Mouse (Mus musculus) olfactory bulb, adult 2 months (tissue): ENCODE measurements at regions not wholly inside any gene's neighbourhood (a gene's known extent, or its start where the extent isn't known, plus 50 kb on each side); places are given as distances from the start of the nearest gene placed in this dataset.

Experiments used
- H3K27ac ChIP-seq: fragments of 200-500 bp; 2 replicates; pipeline ENCODE4 v1.5.1; 2012; ENCODE audit warnings: low read depth, low read length; ENCODE audit not compliant: insufficient read depth
- H3K4me1 ChIP-seq: fragments of 200-500 bp; 2 replicates; pipeline ENCODE4 v1.6.1; 2012; ENCODE audit warnings: low read length; ENCODE audit not compliant: control insufficient read depth, insufficient read depth
- H3K4me3 ChIP-seq: fragments of 200-500 bp; 2 replicates; pipeline ENCODE4 v1.5.1; 2012; ENCODE audit warnings: mild to moderate bottlenecking, low read depth, low read length, moderate library complexity; ENCODE audit not compliant: insufficient read depth
- CTCF ChIP-seq: fragments of 200-500 bp; IDR thresholded peaks from 2 replicates; pipeline ENCODE4 v1.5.1; 2012; ENCODE audit warnings: low read depth, mild to moderate bottlenecking, low read length, moderate library complexity; ENCODE audit not compliant: insufficient read depth
- POLR2A ChIP-seq: fragments of 200-500 bp; IDR thresholded peaks from 2 replicates; pipeline ENCODE4 v1.6.1; 2012; ENCODE audit warnings: mild to moderate bottlenecking, low read depth, low read length, moderate library complexity; ENCODE audit not compliant: insufficient read depth
- WGBS: fragments of 180-500 bp; shearing (Covaris S2); methylation state at CpG from one replicate; pipeline ENCODE4 v1.1.7; 2018; 5-methylcytosine and 5-hydroxymethylcytosine counted together

- no peaks in the 10 kb centered on the region for H3K4me1 ChIP-seq
- no peak for TF ChIP-seq POLR2A
- H3K4me3 ChIP-seq, result no peak overlapping the region
- no peak overlapping the region for H3K27ac ChIP-seq
- 64% methylated on average over 4 of the region's 4 CpGs for WGBS
Observed at GRCm38 (mm10) chr4:87501791-87502190, 271.5 kb upstream of the Slc24a2 start.

GRCm38 (mm10) chr4:87500441-87500840 is 270.2 kb upstream of the Slc24a2 start:
- Histone ChIP-seq H3K4me1 (no peaks in the 10 kb centered on the region), H3K27ac (no peak overlapping the region), H3K4me3 (no peak overlapping the region)
- TF ChIP-seq CTCF, result no peak
- no peak for TF ChIP-seq POLR2A
- WGBS, result 68% methylated on average over 2 of the region's 2 CpGs

- no peak for TF ChIP-seq CTCF
- no peak for TF ChIP-seq POLR2A
- no peak overlapping the region for H3K4me3 ChIP-seq
- WGBS, result 98% methylated on average over 3 of the region's 3 CpGs
- no peaks in the 10 kb centered on the region for H3K4me1 ChIP-seq
- no peak overlapping the region for H3K27ac ChIP-seq
Observed at GRCm38 (mm10) chr4:87487798-87488197, 257.5 kb upstream of the Slc24a2 start.

GRCm38 (mm10) chr4:87475537-87475936 is 245.3 kb upstream of the Slc24a2 start:
- WGBS, result 70% methylated on average over 1 of the region's 1 CpGs
- Histone ChIP-seq H3K27ac (no peak overlapping the region), H3K4me1 (no peaks in the 10 kb centered on the region), H3K4me3 (no peak overlapping the region)
- TF ChIP-seq CTCF (no peak), POLR2A (no peak)

GRCm38 (mm10) chr4:87473331-87474039 is 243.2 kb upstream of the Slc24a2 start:
- Histone ChIP-seq H3K27ac (no peak overlapping the region), H3K4me3 (no peak overlapping the region), H3K4me1 (no peaks in the 10 kb centered on the region)
- WGBS, result 94% methylated on average over 16 of the region's 16 CpGs
- TF ChIP-seq POLR2A (no peak), CTCF (no peak)

GRCm38 (mm10) chr4:87472787-87473186 is 242.5 kb upstream of the Slc24a2 start:
- Histone ChIP-seq H3K4me3 (no peak overlapping the region), H3K4me1 (no peaks in the 10 kb centered on the region), H3K27ac (no peak overlapping the region)
- TF ChIP-seq CTCF (no peak), POLR2A (no peak)
- WGBS, result 37% methylated on average over 1 of the region's 1 CpGs

GRCm38 (mm10) chr4:87471385-87471784 is 241.1 kb upstream of the Slc24a2 start:
- Histone ChIP-seq H3K4me1 (no peaks in the 10 kb centered on the region), H3K27ac (no peak overlapping the region), H3K4me3 (no peak overlapping the region)
- no peak for TF ChIP-seq CTCF
- TF ChIP-seq POLR2A, result no peak
- WGBS, result 60% methylated on average over 5 of the region's 5 CpGs

- Histone ChIP-seq H3K4me3 (no peak overlapping the region), H3K4me1 (no peaks in the 10 kb centered on the region), H3K27ac (no peak overlapping the region)
- TF ChIP-seq POLR2A, result no peak
- no peak for TF ChIP-seq CTCF
Observed at GRCm38 (mm10) chr4:87467600-87467999, 237.3 kb upstream of the Slc24a2 start.

GRCm38 (mm10) chr4:87467018-87467417 is 236.7 kb upstream of the Slc24a2 start:
- Histone ChIP-seq H3K4me1 (no peaks in the 10 kb centered on the region), H3K27ac (no peak overlapping the region), H3K4me3 (no peak overlapping the region)
- WGBS, result 78% methylated on average over 8 of the region's 8 CpGs
- no peak for TF ChIP-seq CTCF
- TF ChIP-seq POLR2A, result no peak
